Mouse (Mus musculus) heart, adult 11 months (tissue): ENCODE data around the gene Atp8b4.
"Not testable (repeated sequence)": the region's sequence is repeated elsewhere in the genome, so short reads cannot be mapped to it uniquely, and the experiment has no call there.

Experiments
- DNase-seq: peaks from one replicate; pipeline ENCODE4 v3.0.0; 2022

Atp8b4 gene

GRCm38 (mm10) chr2:126495832-126496695, 4.4 kb downstream of the Atp8b4 start:
- DNase-seq, result peak; percentile 70

DNA sequence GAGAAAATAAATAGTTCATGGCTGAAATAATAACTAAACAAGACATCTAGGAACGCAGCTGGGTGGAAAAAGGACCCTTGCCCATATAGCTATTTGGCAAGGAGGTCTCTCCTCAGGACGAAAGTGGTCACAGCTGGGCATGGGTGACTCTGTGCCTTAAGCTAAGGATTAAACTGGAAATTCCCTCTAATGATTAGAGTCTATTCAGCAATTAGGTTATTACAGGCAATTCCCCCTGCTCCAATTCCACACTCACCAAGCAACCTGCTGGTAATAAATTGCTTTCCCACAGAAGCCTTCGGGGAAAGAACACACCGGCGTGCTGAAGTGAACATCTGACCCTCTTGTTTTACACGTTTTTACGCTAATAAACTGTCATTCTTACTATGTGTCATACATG, 5.2 kb downstream of the Atp8b4 start:
- DNase-seq, result peak; percentile 62

GRCm38 (mm10) chr2:126493306-126493705, 7.2 kb downstream of the Atp8b4 start:
- DNase-seq, result peak; percentile 61

DNA sequence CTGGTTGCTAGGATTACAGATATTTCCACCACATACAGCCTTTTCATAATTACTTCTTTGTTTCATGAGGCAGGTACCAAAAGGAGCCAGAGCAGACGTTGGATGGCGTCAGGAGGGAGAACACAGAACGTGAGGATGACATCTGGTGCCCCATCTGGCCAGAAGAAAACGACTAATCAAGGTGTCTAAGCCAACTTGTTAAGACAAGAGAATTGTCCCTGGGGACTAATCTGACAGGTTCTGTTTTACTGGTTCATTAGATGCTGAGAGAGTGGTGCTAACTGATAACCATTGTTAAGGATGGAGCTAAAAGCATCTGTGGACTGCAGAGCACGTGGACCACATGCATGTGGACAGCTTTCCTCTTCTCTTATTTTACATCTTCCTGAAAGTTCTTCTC, 7.8 kb downstream of the Atp8b4 start:
- peak; percentile 33 for DNase-seq

DNA sequence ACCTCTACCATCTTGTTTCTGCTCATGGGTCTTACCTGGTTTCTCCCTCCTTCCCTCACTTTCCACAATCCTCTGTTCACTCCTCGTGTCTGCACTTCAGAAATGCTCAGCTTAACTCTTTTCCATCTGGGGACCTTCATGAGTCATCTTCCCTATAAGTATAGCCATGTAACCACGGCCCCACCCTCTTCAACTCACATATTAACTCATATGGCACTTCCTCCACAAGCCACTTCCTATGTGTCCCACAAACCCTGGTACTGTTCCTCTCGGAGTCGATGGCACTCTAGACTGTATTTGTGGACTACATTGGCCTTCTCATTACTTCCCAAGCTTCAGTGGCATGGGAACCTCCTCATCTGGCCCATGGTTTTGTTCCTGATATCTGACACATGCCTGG, 9.0 kb downstream of the Atp8b4 start:
- peak; percentile 88 for DNase-seq

DNA sequence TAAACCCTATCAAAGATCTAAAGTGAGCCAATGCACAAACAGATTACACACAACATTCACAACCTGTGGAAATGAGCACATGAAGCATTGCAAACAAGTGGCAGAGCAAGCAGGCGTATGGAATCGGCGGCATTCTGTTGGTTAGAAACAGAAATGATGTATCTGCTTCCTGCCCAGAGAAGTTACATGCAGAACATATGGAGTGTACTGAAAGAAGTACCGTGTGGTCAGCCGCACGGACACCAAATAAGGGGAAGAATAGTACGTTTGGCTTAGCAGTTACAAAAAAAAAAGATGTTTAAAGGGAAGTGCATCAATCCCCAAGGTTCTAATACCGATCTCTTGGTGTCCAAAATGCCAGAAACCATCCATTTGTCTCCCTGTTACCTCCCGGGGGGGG, 9.9 kb downstream of the Atp8b4 start:
- DNase-seq, result peak; percentile 85

GRCm38 (mm10) chr2:126485262-126486017, 15.0 kb downstream of the Atp8b4 start:
- DNase-seq, result peak; percentile 76

- DNase-seq, result peak; percentile 66
These were observed 17.1 kb downstream of the Atp8b4 start for GRCm38 (mm10) chr2:126483337-126483736.

- DNase-seq, result peak; percentile 96
These were observed 22.9 kb downstream of the Atp8b4 start for GRCm38 (mm10) chr2:126477556-126477955.

- DNase-seq, result peak; percentile 94
These were observed 24.6 kb downstream of the Atp8b4 start for GRCm38 (mm10) chr2:126475681-126476410.

DNA sequence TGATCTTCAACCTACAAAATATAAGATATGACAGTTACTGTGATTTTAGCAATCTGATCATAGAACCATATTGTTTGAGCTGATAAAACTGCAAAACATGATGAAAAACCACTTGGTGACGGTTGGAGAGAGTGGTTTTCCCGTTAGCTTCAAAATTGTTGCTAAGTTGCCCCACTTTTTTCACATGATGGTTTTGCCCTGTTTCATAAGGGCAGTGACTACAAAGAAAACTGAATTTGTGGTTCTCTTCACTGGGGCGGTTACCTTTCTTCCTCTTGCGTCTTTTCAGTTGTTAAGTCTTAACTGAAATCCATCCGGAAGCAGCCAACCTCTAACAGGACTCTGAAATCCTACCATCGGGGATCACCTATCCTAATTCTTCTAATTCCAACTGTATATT, 26.5 kb downstream of the Atp8b4 start:
- DNase-seq, result peak; percentile 21

- peak; percentile 61 for DNase-seq
These were observed 27.6 kb downstream of the Atp8b4 start for GRCm38 (mm10) chr2:126472836-126473235.

- DNase-seq, result no peak
These were observed 32.7 kb downstream of the Atp8b4 start for GRCm38 (mm10) chr2:126467790-126468189.

- peak; percentile 89 for DNase-seq
These were observed 33.9 kb downstream of the Atp8b4 start for GRCm38 (mm10) chr2:126466391-126467134.

GRCm38 (mm10) chr2:126458661-126459060, 41.8 kb downstream of the Atp8b4 start:
- DNase-seq, result no peak

- DNase-seq, result not testable (repeated sequence)
These were observed 42.7 kb downstream of the Atp8b4 start for GRCm38 (mm10) chr2:126457759-126458158.

DNA sequence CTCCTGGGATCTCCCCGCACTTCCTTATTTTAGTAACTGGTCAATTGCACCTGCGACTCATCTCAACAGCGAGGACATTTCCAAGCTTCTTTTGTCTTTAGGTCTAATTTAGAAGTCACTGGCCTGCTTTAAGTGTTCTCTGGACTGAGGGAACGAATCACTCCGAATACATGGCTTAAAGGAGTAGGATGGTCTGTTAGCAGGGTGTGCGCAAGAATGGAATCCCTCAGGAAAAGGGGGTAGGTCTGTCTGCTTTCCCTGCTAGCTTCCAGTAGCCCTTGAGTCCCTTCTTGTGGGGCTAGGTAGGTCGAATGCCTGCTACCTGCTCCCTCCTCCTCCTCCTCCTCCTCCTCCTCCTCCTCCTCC, 49.6 kb downstream of the Atp8b4 start:
- no peak for DNase-seq

DNA sequence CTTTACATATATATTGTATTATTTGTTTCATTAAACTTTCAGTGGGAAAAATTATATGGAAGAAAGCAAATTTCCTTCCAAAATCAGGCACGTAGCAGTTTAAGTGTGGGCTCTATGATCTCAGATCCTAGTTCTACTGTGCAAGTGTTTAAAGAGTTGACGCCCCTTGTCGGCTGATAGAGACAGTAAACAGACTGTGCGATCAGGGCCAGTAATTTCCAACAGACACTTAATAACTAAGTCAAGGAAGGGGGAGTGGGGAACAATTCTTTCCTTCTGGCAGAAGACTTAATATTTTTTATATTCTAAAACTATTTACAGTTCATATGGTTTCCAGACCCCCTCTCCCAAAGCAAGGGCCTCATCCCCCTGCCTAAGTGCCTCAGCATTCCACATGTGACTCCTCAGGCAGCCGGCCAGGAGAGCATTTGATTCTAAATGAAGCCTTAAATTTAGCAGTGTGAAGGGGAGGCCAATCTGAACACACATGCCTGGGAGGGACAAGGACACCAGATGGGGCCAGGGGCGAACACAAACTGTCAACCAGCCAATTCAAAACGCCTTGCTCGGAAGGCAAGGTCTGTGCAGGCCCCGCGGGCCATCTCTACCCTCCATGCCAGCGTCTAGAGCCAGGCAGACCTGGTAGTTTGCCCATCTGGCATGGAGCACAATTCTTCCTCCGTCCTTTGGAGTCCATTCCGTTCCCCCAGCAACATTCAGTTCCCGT, 50.1 kb downstream of the Atp8b4 start:
- DNase-seq, result peak; percentile 98

- DNase-seq, result peak; percentile 60
These were observed 55.4 kb downstream of the Atp8b4 start for GRCm38 (mm10) chr2:126445039-126445438.

DNA sequence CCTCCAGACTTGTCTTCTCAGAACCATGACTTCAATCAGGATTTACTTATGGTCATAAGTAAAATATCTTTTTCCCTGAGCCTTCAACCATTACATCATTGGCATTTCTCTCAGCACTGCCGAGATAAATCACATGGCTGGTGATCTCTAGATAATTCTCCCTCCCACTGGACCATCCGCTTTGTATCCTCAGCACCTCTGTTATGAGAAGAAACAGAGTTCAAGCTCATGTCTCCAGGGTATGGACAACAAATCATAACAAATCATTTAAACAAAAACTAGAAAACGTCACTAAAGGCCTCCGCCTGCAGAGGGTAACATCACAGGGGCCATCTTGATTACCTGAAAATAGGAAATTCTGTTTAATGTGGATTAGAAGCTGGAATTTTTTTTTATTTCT, 58.9 kb downstream of the Atp8b4 start:
- DNase-seq, result peak; percentile 52

DNA sequence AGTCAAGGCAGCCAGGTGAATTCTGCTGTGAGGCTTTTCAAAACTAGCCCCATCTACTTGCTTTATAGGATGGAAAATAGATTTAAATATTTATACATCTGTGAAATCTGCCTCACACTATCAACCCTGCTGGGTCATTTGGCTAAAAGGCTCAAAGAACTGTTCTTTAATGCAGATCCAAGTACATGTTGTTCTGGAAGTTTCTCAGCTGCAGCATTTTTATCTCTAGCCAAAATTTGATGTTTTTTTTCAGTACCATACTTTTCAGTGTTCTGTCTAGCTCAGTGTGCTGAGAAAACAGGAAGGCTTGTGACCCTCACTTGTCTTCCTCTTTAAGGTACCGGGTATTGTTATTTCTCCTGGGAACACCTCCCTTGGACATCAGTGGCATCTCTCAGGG, 65.8 kb downstream of the Atp8b4 start:
- DNase-seq, result no peak

- DNase-seq, result no peak
These were observed 66.2 kb downstream of the Atp8b4 start for GRCm38 (mm10) chr2:126434305-126434704.
